Mouse (Mus musculus): ENCODE measurements at regions not wholly inside any gene's neighbourhood (a gene's known extent, or its start where the extent isn't known, plus 50 kb on each side); places are given as distances from the start of the nearest gene placed in this dataset.

DNA sequence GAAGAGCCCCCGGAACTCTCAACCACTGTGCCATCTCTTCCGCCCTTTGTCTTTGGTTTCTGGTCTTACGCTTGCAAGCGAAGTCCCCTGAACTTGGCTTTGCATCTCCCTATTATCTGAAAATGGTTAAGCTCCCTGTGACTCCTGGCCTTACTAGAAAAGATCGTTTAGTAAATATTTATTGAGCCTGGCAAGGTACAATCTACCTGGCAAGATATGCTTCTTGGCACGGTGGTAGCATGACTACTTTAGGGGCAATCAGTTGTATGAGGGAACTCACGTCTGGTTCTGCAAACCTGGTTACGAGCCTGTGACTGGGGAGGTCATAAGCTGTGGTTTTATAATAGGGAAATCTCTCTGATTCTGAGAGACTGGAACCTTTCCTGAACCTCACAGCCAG lies 103.4 kb upstream of the Hnrnpa3 start:
- TF ChIP-seq CTCF (IDR thresholded peaks at IDR 0.05; ENCODE audit: insufficient read depth, low read length) (no peak), POLR2A (IDR thresholded peaks at IDR 0.05; ENCODE audit: borderline replicate concordance, extremely low read depth, low read depth, low read length) (no peak)
